Mouse (Mus musculus): ENCODE measurements around the gene Ppy. TPM values are rescaled to one million over a fixed set of nuclear protein-coding genes. Genes with fewer than 3 reads are reported as not detected.

Gene Ppy
- polyA plus RNA-seq, 1 experiment, result not detected

DNA sequence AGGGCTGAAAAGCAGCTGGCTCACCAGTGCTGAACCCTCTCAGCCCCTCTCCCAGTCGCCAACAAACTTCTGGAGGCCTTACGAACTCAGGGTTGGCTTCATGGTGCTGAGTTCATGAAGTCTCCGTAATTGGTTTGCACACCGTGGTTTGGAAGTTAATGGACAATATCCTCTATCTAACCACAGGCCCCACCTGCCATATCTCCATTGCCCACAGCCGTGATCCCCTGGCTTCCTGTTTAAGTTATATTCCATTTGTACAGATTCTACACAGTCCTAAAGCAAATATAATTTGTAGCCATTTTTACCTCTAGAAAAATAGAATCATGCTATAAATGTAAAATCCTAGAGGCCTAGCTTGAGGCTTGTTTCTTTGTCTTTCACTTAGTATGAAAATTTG, 28.4 kb downstream of the Ppy start:
- Histone ChIP-seq H3ac (ENCODE audit: control insufficient read depth, insufficient read length) (no peak overlapping the region), H3K36me3 (ENCODE audit: control insufficient read depth, insufficient read depth) (no peaks in the 10 kb centered on the region), H3K27me3 (ENCODE audit: control insufficient read depth, insufficient read depth, insufficient read length) (peaks cover 4% of the 10 kb centered on the region), H3K4me3 (no peak overlapping the region), H3K4me2 (ENCODE audit: low read depth) (no peak overlapping the region), H3K79me2 (ENCODE audit: control insufficient read depth, insufficient read depth) (no peaks in the 10 kb centered on the region)
- TF ChIP-seq POLR2AphosphoS2 (IDR thresholded peaks at IDR 0.05; ENCODE audit: insufficient read length, low read depth) (no peak), MYOG (IDR thresholded peaks at IDR 0.05; ENCODE audit: control insufficient read depth in 1 of 3, insufficient read depth in 1 of 3, insufficient read length in 2 of 3, low read depth in 2 of 3) (no peak)

DNA sequence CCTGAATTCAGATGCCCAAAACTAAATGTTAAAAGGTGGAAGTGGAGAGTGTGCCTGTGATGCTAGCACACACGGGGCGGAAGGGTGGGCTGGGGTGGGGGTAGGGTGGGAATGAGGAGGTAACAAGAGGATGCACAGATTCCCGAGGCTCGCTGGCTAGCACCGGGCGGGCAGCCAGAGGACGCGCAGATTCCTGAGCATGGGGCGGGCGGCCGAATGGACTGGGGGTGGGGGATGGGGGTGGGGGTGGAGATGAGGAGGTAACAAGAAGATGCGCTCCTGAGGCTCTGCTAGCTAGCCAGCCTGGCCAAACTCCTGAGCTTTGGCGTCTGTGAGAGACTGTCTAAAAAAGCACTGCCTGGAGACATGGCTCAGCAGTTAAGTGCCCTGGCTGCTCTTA, 30.7 kb downstream of the Ppy start:
- Histone ChIP-seq H3K79me2 (ENCODE audit: control insufficient read depth, insufficient read depth) (no peaks in the 10 kb centered on the region), H3K27me3 (ENCODE audit: control insufficient read depth, insufficient read depth, insufficient read length) (peaks cover 8% of the 10 kb centered on the region), H3K4me2 (ENCODE audit: low read depth) (no peak overlapping the region), H3K4me3 (no peak overlapping the region), H3K36me3 (ENCODE audit: control insufficient read depth, insufficient read depth) (no peaks in the 10 kb centered on the region), H3ac (ENCODE audit: control insufficient read depth, insufficient read length) (no peak overlapping the region)
- TF ChIP-seq REST (IDR thresholded peaks at IDR 0.05; ENCODE audit: insufficient read depth, insufficient read length), result no peak
- TF ChIP-seq MAX (IDR thresholded peaks at IDR 0.05; ENCODE audit: low read depth), result no peak
- no peak for TF ChIP-seq TCF12 (IDR thresholded peaks at IDR 0.05; ENCODE audit: insufficient read depth, poor library complexity, severe bottlenecking)
- TF ChIP-seq USF1 (IDR thresholded peaks at IDR 0.05; ENCODE audit: low read depth), result no peak
- no peak for TF ChIP-seq MYOG (IDR thresholded peaks at IDR 0.05; ENCODE audit: control insufficient read depth in 1 of 3, insufficient read depth in 1 of 3, insufficient read length in 2 of 3, low read depth in 2 of 3)
- TF ChIP-seq POLR2AphosphoS2 (IDR thresholded peaks at IDR 0.05; ENCODE audit: insufficient read length, low read depth), result no peak
- TF ChIP-seq MYOD1 (IDR thresholded peaks at IDR 0.05; ENCODE audit: control insufficient read depth in 1 of 3, insufficient read length in 2 of 3, low read depth in 2 of 3), result no peak
- TF ChIP-seq SRF (IDR thresholded peaks at IDR 0.05; ENCODE audit: control insufficient read depth, insufficient read length, low read depth), result no peak
- TF ChIP-seq TCF3 (IDR thresholded peaks at IDR 0.05; ENCODE audit: insufficient read length, low read depth), result no peak
- no peak for TF ChIP-seq E2F4 (IDR thresholded peaks at IDR 0.05; ENCODE audit: insufficient read depth)
- no peak for TF ChIP-seq CEBPB (IDR thresholded peaks at IDR 0.05; ENCODE audit: insufficient read depth, poor library complexity, severe bottlenecking)
- TF ChIP-seq POLR2A (IDR thresholded peaks at IDR 0.05; ENCODE audit: insufficient read length, low read depth), result no peak

DNA sequence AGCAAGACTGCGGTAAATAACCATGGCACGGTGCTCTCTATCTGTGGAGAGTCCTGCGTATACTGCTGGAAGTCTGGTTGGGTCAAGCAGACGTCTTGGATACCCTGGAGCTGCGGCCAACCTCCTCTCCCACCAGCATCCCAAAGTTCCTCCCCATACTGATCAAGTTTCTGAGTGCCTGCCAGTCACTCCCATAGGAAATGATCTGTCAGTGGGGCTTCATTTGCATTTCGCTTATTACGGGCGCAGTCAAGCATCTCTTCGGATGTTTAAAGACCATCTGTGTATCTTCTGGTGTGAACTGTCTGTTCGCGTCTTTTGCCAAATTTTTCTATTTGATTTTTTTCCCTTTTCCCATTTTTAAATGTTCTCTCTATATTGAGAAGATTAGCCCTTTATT, 31.5 kb downstream of the Ppy start:
- Histone ChIP-seq H3K27me3 (ENCODE audit: control insufficient read depth, insufficient read depth, insufficient read length) (peaks cover 8% of the 10 kb centered on the region), H3K36me3 (ENCODE audit: control insufficient read depth, insufficient read depth) (no peaks in the 10 kb centered on the region), H3K4me3 (no peak overlapping the region), H3ac (ENCODE audit: control insufficient read depth, insufficient read length) (no peak overlapping the region), H3K79me2 (ENCODE audit: control insufficient read depth, insufficient read depth) (no peaks in the 10 kb centered on the region), H3K4me2 (ENCODE audit: low read depth) (no peak overlapping the region)
- no peak for TF ChIP-seq REST (IDR thresholded peaks at IDR 0.05; ENCODE audit: insufficient read depth, insufficient read length)
- TF ChIP-seq MYOD1 (IDR thresholded peaks at IDR 0.05; ENCODE audit: control insufficient read depth in 1 of 3, insufficient read length in 2 of 3, low read depth in 2 of 3), result no peak
- TF ChIP-seq POLR2A (IDR thresholded peaks at IDR 0.05; ENCODE audit: insufficient read length, low read depth), result no peak
- TF ChIP-seq USF1 (IDR thresholded peaks at IDR 0.05; ENCODE audit: low read depth), result no peak
- no peak for TF ChIP-seq CEBPB (IDR thresholded peaks at IDR 0.05; ENCODE audit: insufficient read depth, poor library complexity, severe bottlenecking)
- TF ChIP-seq MYOG (IDR thresholded peaks at IDR 0.05; ENCODE audit: control insufficient read depth in 1 of 3, insufficient read depth in 1 of 3, insufficient read length in 2 of 3, low read depth in 2 of 3), result no peak
- TF ChIP-seq TCF3 (IDR thresholded peaks at IDR 0.05; ENCODE audit: insufficient read length, low read depth), result no peak
- TF ChIP-seq SRF (IDR thresholded peaks at IDR 0.05; ENCODE audit: control insufficient read depth, insufficient read length, low read depth), result no peak
- TF ChIP-seq TCF12 (IDR thresholded peaks at IDR 0.05; ENCODE audit: insufficient read depth, poor library complexity, severe bottlenecking), result no peak
- no peak for TF ChIP-seq MAX (IDR thresholded peaks at IDR 0.05; ENCODE audit: low read depth)

DNA sequence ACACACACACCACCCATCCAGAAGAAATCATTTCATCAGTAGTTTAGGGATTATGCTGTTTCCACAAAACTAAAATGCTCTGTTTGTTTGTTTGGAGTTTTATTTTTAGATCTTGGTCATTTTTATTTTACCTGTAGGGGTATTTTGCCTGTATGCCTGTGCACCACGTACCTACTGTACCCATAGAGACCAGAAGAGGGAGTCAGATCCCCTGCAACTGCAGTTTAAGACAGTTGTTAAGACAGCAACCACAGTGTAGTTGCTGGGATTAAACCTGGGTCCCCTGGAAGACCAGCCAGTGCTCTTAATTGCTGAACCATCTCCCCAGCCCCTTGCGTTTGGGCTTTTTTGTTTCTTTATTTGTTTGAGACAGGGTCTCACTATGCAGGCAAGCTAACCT, 32.1 kb downstream of the Ppy start:
- no peak overlapping the region for H3K4me2 ChIP-seq (ENCODE audit: low read depth)
- no peaks in the 10 kb centered on the region for H3K79me2 ChIP-seq (ENCODE audit: control insufficient read depth, insufficient read depth)
- no peak overlapping the region for H3ac ChIP-seq (ENCODE audit: control insufficient read depth, insufficient read length)
- no peaks in the 10 kb centered on the region for H3K36me3 ChIP-seq (ENCODE audit: control insufficient read depth, insufficient read depth)
- TF ChIP-seq REST (IDR thresholded peaks at IDR 0.05; ENCODE audit: insufficient read depth, insufficient read length) (no peak), E2F4 (IDR thresholded peaks at IDR 0.05; ENCODE audit: insufficient read depth) (no peak), TCF3 (IDR thresholded peaks at IDR 0.05; ENCODE audit: insufficient read length, low read depth) (no peak), CEBPB (IDR thresholded peaks at IDR 0.05; ENCODE audit: insufficient read depth, poor library complexity, severe bottlenecking) (no peak), SRF (IDR thresholded peaks at IDR 0.05; ENCODE audit: control insufficient read depth, insufficient read length, low read depth) (no peak)
- no peak overlapping the region for H3K4me3 ChIP-seq
- peaks cover 8% of the 10 kb centered on the region for H3K27me3 ChIP-seq (ENCODE audit: control insufficient read depth, insufficient read depth, insufficient read length)

DNA sequence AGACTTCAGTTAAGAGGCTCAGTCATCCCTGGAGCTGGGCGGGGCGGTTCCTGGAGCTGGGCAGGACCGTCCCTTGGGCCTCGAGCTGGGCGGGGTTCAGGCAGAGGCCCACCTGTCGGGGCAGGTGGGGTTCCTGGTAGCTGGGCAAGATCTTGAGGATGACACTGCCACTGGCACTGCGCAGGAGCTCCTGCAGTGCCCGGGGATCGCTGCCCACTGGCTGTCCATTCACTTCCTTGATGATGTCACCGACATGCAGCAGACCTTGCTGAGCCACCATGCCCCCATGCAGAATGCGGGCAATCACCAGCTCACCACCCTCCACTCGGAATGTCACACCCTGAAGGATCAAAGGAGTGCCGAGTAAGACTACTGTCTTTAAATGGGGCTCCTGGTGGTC, 38.0 kb downstream of the Ppy start:
- no peak overlapping the region for H3K4me3 ChIP-seq
- H3K27me3 ChIP-seq (ENCODE audit: control insufficient read depth, insufficient read depth, insufficient read length), result peaks cover 5% of the 10 kb centered on the region
- no peak for TF ChIP-seq SRF (IDR thresholded peaks at IDR 0.05; ENCODE audit: control insufficient read depth, insufficient read length, low read depth)
- TF ChIP-seq MAX (IDR thresholded peaks at IDR 0.05; ENCODE audit: low read depth), result no peak
- no peak for TF ChIP-seq TCF12 (IDR thresholded peaks at IDR 0.05; ENCODE audit: insufficient read depth, poor library complexity, severe bottlenecking)
- no peak for TF ChIP-seq REST (IDR thresholded peaks at IDR 0.05; ENCODE audit: insufficient read depth, insufficient read length)
- no peak for TF ChIP-seq TCF3 (IDR thresholded peaks at IDR 0.05; ENCODE audit: insufficient read length, low read depth)
- TF ChIP-seq E2F4 (IDR thresholded peaks at IDR 0.05; ENCODE audit: insufficient read depth), result no peak
- TF ChIP-seq CEBPB (IDR thresholded peaks at IDR 0.05; ENCODE audit: insufficient read depth, poor library complexity, severe bottlenecking), result no peak
- no peak for TF ChIP-seq MYOG (IDR thresholded peaks at IDR 0.05; ENCODE audit: control insufficient read depth in 1 of 3, insufficient read depth in 1 of 3, insufficient read length in 2 of 3, low read depth in 2 of 3)
- no peak for TF ChIP-seq POLR2A (IDR thresholded peaks at IDR 0.05; ENCODE audit: insufficient read length, low read depth)
- TF ChIP-seq POLR2AphosphoS2 (IDR thresholded peaks at IDR 0.05; ENCODE audit: insufficient read length, low read depth), result no peak
- no peak for TF ChIP-seq USF1 (IDR thresholded peaks at IDR 0.05; ENCODE audit: low read depth)
- no peak for TF ChIP-seq MYOD1 (IDR thresholded peaks at IDR 0.05; ENCODE audit: control insufficient read depth in 1 of 3, insufficient read length in 2 of 3, low read depth in 2 of 3)
- H3K4me2 ChIP-seq (ENCODE audit: low read depth), result no peak overlapping the region
- no peak overlapping the region for H3ac ChIP-seq (ENCODE audit: control insufficient read depth, insufficient read length)
- no peaks in the 10 kb centered on the region for H3K36me3 ChIP-seq (ENCODE audit: control insufficient read depth, insufficient read depth)
- H3K79me2 ChIP-seq (ENCODE audit: control insufficient read depth, insufficient read depth), result no peaks in the 10 kb centered on the region

Data from myocyte (in vitro differentiated cells).